In genomic region chr16:93595766-93596165, GRCm38 (mm10) we compare ENCODE assay signal across 28 mouse cellular contexts. TPM values are rescaled to one million over a fixed set of nuclear protein-coding genes. Genes with fewer than 3 reads are reported as not detected.
DNase-seq lines count a peak whose midpoint lies in the region; ATAC-seq lines count a peak whose summit lies in the region.
"Had no signal": no experiment of that assay in that cellular context is flagged by ENCODE, and none has a peak within 500 bp of the region (broad histone marks: within the 10 kb centered on the region; RNA-seq: fewer than 3 reads in every experiment).

No protein-coding gene starts in this region.

- ATAC-seq in kidney, embryonic 15.5 days (replicated peaks; ENCODE audit: low FRiP score): no peak
- ATAC-seq in kidney, embryonic 14.5 days (ENCODE audit: low FRiP score, low TSS enrichment): no peak
- no peak for ATAC-seq in erythroid progenitor cell, adult 5-6 weeks (replicated peaks; ENCODE audit: low FRiP score, poor library complexity, severe bottlenecking)
- ATAC-seq: CD4-positive, CD25-positive, alpha-beta regulatory T cell, adult 4 months; forebrain, embryonic 14.5 days; forebrain, postnatal 0 days; hindbrain, postnatal 0 days had no signal

- DNase-seq in kidney, adult 11 months: no peak
- DNase-seq in kidney, postnatal 14 days: peak; percentile 56
- DNase-seq in limb, embryonic 10.5 days (ENCODE audit: low spot score): peak; percentile 23
- DNase-seq: adrenal gland, postnatal 14 days; cerebellum, adult 11 months; cerebellum, adult 8-10 months; forebrain, postnatal 0 days; gastrocnemius, adult 2 months; gastrocnemius, postnatal 14 days; heart, adult 2 months; heart, postnatal 14 days had no signal

- H3K4me3 ChIP-seq in kidney, embryonic 15.5 days (replicated peaks): no peak overlapping the region
- no peak overlapping the region for H3K4me3 ChIP-seq in kidney, embryonic 14.5 days (ENCODE audit: low read length)
- H3K4me3 ChIP-seq in limb, embryonic 10.5 days: no peak overlapping the region
- H3K4me3 ChIP-seq: gastrocnemius, adult 2 months; heart, adult 2 months; heart, embryonic 10.5 days; heart, embryonic 13.5 days had no signal

- no peak overlapping the region for H3K4me2 ChIP-seq in kidney, embryonic 15.5 days
- H3K4me2 ChIP-seq in kidney, embryonic 14.5 days (replicated peaks; ENCODE audit: low read depth, low read length): no peak overlapping the region
- H3K4me2 ChIP-seq: heart, embryonic 13.5 days; hindbrain, embryonic 14.5 days had no signal

- H3K4me1 ChIP-seq in kidney, embryonic 15.5 days: peaks cover 6% of the 10 kb centered on the region; the same call in 1 of the 2 replicates
- no peaks in the 10 kb centered on the region for H3K4me1 ChIP-seq in kidney, embryonic 14.5 days (ENCODE audit: control insufficient read depth, insufficient read depth, low read length)
- H3K4me1 ChIP-seq in limb, embryonic 10.5 days: no peaks in the 10 kb centered on the region
- H3K4me1 ChIP-seq: heart, embryonic 10.5 days; heart, embryonic 13.5 days had no signal

- H3K27me3 ChIP-seq in kidney, embryonic 15.5 days: no peaks in the 10 kb centered on the region
- no peaks in the 10 kb centered on the region for H3K27me3 ChIP-seq in kidney, embryonic 14.5 days (ENCODE audit: control insufficient read depth, insufficient read depth, low read length)
- no peaks in the 10 kb centered on the region for H3K27me3 ChIP-seq in limb, embryonic 10.5 days (ENCODE audit: low read depth, poor library complexity, severe bottlenecking)
- H3K27me3 ChIP-seq: heart, embryonic 13.5 days had no signal

- 0 out of 2 replicates have a peak overlapping the region, but pooled peaks have one; percentile 27 for H3K27ac ChIP-seq in kidney, embryonic 15.5 days
- no peak overlapping the region for H3K27ac ChIP-seq in kidney, embryonic 14.5 days (ENCODE audit: low read depth, low read length)
- no peak overlapping the region for H3K27ac ChIP-seq in limb, embryonic 10.5 days
- H3K27ac ChIP-seq: gastrocnemius, adult 2 months; heart, adult 2 months; heart, embryonic 10.5 days; heart, embryonic 13.5 days; hindbrain, embryonic 14.5 days; hindbrain, postnatal 0 days had no signal

- WGBS in kidney, embryonic 15.5 days: 68% methylated on average over 5 of the region's 5 CpGs
- 74% methylated on average over 5 of the region's 5 CpGs for WGBS in kidney, embryonic 14.5 days
- WGBS in limb, embryonic 10.5 days: 88% methylated on average over 5 of the region's 5 CpGs

- H3K36me3 ChIP-seq in kidney, embryonic 15.5 days: peaks cover 39% of the 10 kb centered on the region
- peaks cover 11% of the 10 kb centered on the region for H3K36me3 ChIP-seq in kidney, embryonic 14.5 days (ENCODE audit: control insufficient read depth, insufficient read depth, low read length)
- peaks cover 45% of the 10 kb centered on the region for H3K36me3 ChIP-seq in limb, embryonic 10.5 days

- H3K9me3 ChIP-seq in kidney, embryonic 15.5 days (replicated peaks): no peaks in the 10 kb centered on the region
- H3K9me3 ChIP-seq in kidney, embryonic 14.5 days (ENCODE audit: control insufficient read depth, low read length): no peaks in the 10 kb centered on the region
- no peaks in the 10 kb centered on the region for H3K9me3 ChIP-seq in limb, embryonic 10.5 days (replicated peaks)
- H3K9me3 ChIP-seq: heart, embryonic 10.5 days; heart, embryonic 13.5 days had no signal

- no peak overlapping the region for H3K9ac ChIP-seq in kidney, embryonic 15.5 days
- H3K9ac ChIP-seq in kidney, embryonic 14.5 days (ENCODE audit: low read depth, low read length): no peak overlapping the region
- H3K9ac ChIP-seq: forebrain, postnatal 0 days; heart, embryonic 13.5 days; hindbrain, embryonic 14.5 days had no signal

RNA-seq across cellular contexts. Expression of gene Setd4, which starts 8.1 kb away (rescaled TPM):
- polyA plus RNA-seq in kidney, embryonic 15.5 days (2015; fragmentation: Nextera tagmentation; extraction: Ambion mirVana): 13.9 and 14.3 TPM in 2 replicates
- polyA plus RNA-seq in kidney, embryonic 14.5 days (2014; fragmentation: Nextera tagmentation; extraction: Ambion mirVana): 12.4 and 13.9 TPM in 2 replicates
- polyA plus RNA-seq in limb, embryonic 10.5 days (2016; fragmentation: Nextera tagmentation; extraction: Ambion mirVana): 11.8 and 17.0 TPM in 2 replicates
- total RNA-seq in erythroid progenitor cell, adult 5-6 weeks (2015; ENCODE audit: low replicate concordance): 27.7 and 32.8 TPM in 2 replicates
- 5.9 and 8.1 TPM in 2 replicates for total RNA-seq in erythroid progenitor cell, adult 5-6 weeks (2017; ENCODE audit: low replicate concordance)

RNA-seq across cellular contexts. Expression of gene Cbr1, which starts 9.9 kb away (rescaled TPM):
- polyA plus RNA-seq in kidney, embryonic 15.5 days (2015; fragmentation: Nextera tagmentation; extraction: Ambion mirVana): 138 and 140 TPM in 2 replicates
- polyA plus RNA-seq in kidney, embryonic 14.5 days (2014; fragmentation: Nextera tagmentation; extraction: Ambion mirVana): 96.0 and 104 TPM in 2 replicates
- 94.3 and 102 TPM in 2 replicates for polyA plus RNA-seq in limb, embryonic 10.5 days (2016; fragmentation: Nextera tagmentation; extraction: Ambion mirVana)
- total RNA-seq in erythroid progenitor cell, adult 5-6 weeks (2015; ENCODE audit: low replicate concordance): 15.1 and 22.2 TPM in 2 replicates
- 15.9 and 24.0 TPM in 2 replicates for total RNA-seq in erythroid progenitor cell, adult 5-6 weeks (2017; ENCODE audit: low replicate concordance)

RNA-seq across cellular contexts. Expression of gene Gm5678, which starts 32.1 kb away (rescaled TPM):
- not detected in 2 replicates for polyA plus RNA-seq in kidney, embryonic 15.5 days (2015; fragmentation: Nextera tagmentation; extraction: Ambion mirVana)
- not detected in 2 replicates for polyA plus RNA-seq in kidney, embryonic 14.5 days (2014; fragmentation: Nextera tagmentation; extraction: Ambion mirVana)
- polyA plus RNA-seq in limb, embryonic 10.5 days (2016; fragmentation: Nextera tagmentation; extraction: Ambion mirVana): not detected in 2 replicates
- total RNA-seq in erythroid progenitor cell, adult 5-6 weeks (2015; ENCODE audit: low replicate concordance): not detected in 2 replicates
- total RNA-seq in erythroid progenitor cell, adult 5-6 weeks (2017; ENCODE audit: low replicate concordance): not detected in 2 replicates
- total RNA-seq: forebrain, postnatal 0 days; hindbrain, postnatal 0 days; MEL had no signal
- polyA plus RNA-seq: adrenal gland, adult 2 months; C2C12; CD4-positive, CD25-positive, alpha-beta regulatory T cell, adult 4 months; embryonic facial prominence, embryonic 11.5 days; embryonic facial prominence, embryonic 14.5 days; forebrain, embryonic 11.5 days; forebrain, embryonic 14.5 days; forebrain, postnatal 0 days; heart, adult 2 months; heart, embryonic 10.5 days; heart, embryonic 13.5 days; heart, embryonic 16.5 days; hindbrain, embryonic 11.5 days; hindbrain, embryonic 14.5 days; hindbrain, postnatal 0 days had no signal
